Mouse (Mus musculus): ENCODE data around the gene Klb. TPM values are rescaled to one million over a fixed set of nuclear protein-coding genes. Genes with fewer than 3 reads are reported as not detected.

The Klb gene
- polyA plus RNA-seq, 1 experiment from 2014 or later: 0.12 TPM

DNA sequence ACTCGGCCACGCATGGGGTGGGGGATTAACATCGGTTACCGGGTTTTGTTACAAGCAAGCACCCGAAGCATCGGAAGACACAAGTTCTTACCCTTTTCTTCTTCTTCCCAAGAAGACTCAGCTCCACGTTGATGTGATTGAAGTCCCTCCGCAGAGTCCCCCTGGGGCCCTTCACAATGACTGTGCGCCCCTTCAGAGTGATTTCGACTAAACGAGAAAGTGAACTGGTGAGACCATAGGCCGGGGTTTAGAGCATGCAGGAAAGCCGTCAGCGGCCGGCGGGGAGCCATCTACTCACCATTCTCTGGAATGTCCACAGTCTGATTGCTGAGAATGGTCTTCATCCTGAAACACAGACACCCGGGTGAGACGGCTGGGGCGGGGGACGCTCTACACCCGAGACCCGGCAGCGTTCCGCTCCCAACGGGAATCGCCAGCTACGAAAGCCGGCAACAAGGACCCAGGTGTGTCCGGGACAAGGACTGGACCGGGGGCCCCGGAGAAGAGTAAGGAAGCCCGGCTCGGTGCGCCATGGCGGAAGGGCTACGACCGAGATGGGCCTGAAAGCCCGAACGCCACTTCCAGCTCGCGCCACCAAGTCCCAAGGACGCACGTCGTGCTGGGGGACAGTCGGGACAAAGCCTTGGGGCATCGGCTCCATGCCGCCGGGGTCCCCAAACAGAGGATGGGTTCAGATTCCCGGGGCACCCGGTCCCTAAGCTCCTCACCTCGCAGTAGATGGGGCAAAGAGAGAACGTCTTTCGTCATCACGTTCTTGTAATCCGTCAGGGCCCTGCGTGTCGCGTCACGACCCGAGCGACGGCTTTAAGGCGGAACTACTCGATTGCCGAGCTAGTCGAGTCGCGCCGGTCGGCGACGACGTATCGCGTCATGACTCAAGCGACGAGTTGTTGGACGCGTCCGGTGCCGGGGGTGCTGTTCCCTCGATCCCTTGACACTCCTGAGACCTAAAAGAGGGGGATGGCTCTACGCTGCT lies 42.8 kb downstream of the Klb start, which contains the start of the genes Rpl9 and Lias:
Gene Rpl9, minus strand, starts transcription at position 797 of the 997 bp plus-strand sequence.
Gene Lias, plus strand, starts transcription at position 850 of the 997 bp plus-strand sequence.
- H3K27ac ChIP-seq (replicated peaks; ENCODE audit: low read depth, low read length): peak within 1 kb of the TSS; percentile 95
- H3K4me1 ChIP-seq (ENCODE audit: control insufficient read depth, insufficient read depth, low read length): peaks cover 10% of the 10 kb centered on the region
- ATAC-seq (ENCODE audit: low FRiP score, low TSS enrichment) (peak; percentile 97), DNase-seq (peak; percentile 99)
- no peaks in the 10 kb centered on the region for H3K27me3 ChIP-seq (ENCODE audit: control insufficient read depth, insufficient read depth, low read length)
- H3K4me2 ChIP-seq (ENCODE audit: low read length): peak within 1 kb of the TSS; percentile 84
- peak within 1 kb of the TSS; percentile 95 for H3K4me3 ChIP-seq (replicated peaks; ENCODE audit: low read depth, low read length)
- peaks cover 38% of the 10 kb centered on the region for H3K36me3 ChIP-seq (ENCODE audit: control insufficient read depth, insufficient read depth, low read length)
- under 1% methylated on average over 83 of the region's 83 CpGs for WGBS
- H3K9me3 ChIP-seq (ENCODE audit: control insufficient read depth, low read length): no peaks in the 10 kb centered on the region
- peak within 1 kb of the TSS; percentile 99 for H3K9ac ChIP-seq (replicated peaks; ENCODE audit: low read length)

DNA sequence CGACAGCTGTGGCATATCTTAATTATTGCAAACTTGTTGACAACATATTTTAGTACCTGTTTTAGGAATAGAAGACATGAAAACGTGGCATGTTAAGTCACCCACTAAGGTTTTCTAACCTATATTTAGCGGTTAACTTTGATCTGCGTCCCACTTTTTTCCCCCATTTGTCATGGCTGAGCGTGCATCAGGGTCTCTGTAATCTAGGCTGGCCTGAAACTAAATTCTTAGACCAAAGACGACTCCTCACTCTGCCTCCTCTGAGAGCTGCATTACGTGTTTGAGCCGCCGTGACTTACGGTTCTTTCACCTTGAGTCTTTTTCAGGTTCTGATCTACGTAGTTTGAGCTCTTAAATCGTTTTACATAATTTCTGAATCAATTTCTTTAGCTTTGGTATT lies 43.6 kb downstream of the Klb start:
- WGBS: 2% methylated on average over 12 of the region's 12 CpGs
- no peaks in the 10 kb centered on the region for H3K27me3 ChIP-seq (ENCODE audit: control insufficient read depth, insufficient read depth, low read length)
- H3K4me3 ChIP-seq (replicated peaks; ENCODE audit: low read depth, low read length): peak overlapping the region; percentile 95
- H3K9me3 ChIP-seq (ENCODE audit: control insufficient read depth, low read length): no peaks in the 10 kb centered on the region
- H3K36me3 ChIP-seq (ENCODE audit: control insufficient read depth, insufficient read depth, low read length): peaks cover 44% of the 10 kb centered on the region
- H3K27ac ChIP-seq (replicated peaks; ENCODE audit: low read depth, low read length): peak overlapping the region; percentile 73
- peak overlapping the region; percentile 59 for H3K4me2 ChIP-seq (ENCODE audit: low read length)
- peaks cover 10% of the 10 kb centered on the region for H3K4me1 ChIP-seq (ENCODE audit: control insufficient read depth, insufficient read depth, low read length)
- peak overlapping the region; percentile 70 for H3K9ac ChIP-seq (replicated peaks; ENCODE audit: low read length)
- ATAC-seq (ENCODE audit: low FRiP score, low TSS enrichment) (peak; percentile 53; the same call in 1 of the 2 replicates), DNase-seq (peak; percentile 59)

DNA sequence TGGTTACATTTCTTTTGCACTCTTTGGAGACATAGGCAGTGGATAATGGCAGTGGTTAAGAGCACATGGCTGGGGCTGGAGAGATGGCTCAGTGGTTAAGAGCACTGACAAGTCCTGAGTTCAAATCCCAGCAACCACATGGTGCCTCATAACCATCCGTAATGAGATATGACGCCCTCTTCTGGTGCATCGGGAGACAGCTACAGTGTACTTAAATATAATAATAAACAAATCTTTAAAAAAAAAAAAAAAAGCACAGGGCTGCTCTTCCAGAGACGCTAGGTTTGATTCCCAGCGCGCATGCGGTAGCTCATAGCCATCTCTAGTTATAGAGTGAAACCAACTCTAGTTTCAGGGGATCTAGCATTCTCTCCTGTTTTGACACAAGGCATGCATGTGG lies 46.3 kb downstream of the Klb start:
- H3K4me1 ChIP-seq (ENCODE audit: control insufficient read depth, insufficient read depth, low read length): peaks cover 10% of the 10 kb centered on the region
- H3K9me3 ChIP-seq (ENCODE audit: control insufficient read depth, low read length): no peaks in the 10 kb centered on the region
- no peak overlapping the region for H3K9ac ChIP-seq (replicated peaks; ENCODE audit: low read length)
- peaks cover 37% of the 10 kb centered on the region for H3K36me3 ChIP-seq (ENCODE audit: control insufficient read depth, insufficient read depth, low read length)
- H3K4me2 ChIP-seq (ENCODE audit: low read length): no peak overlapping the region
- H3K27ac ChIP-seq (replicated peaks; ENCODE audit: low read depth, low read length): no peak overlapping the region
- DNase-seq (no peak), ATAC-seq (ENCODE audit: low FRiP score, low TSS enrichment) (no peak)
- H3K4me3 ChIP-seq (replicated peaks; ENCODE audit: low read depth, low read length): no peak overlapping the region
- H3K27me3 ChIP-seq (ENCODE audit: control insufficient read depth, insufficient read depth, low read length): no peaks in the 10 kb centered on the region
- WGBS: 95% methylated on average over 7 of the region's 7 CpGs

DNA sequence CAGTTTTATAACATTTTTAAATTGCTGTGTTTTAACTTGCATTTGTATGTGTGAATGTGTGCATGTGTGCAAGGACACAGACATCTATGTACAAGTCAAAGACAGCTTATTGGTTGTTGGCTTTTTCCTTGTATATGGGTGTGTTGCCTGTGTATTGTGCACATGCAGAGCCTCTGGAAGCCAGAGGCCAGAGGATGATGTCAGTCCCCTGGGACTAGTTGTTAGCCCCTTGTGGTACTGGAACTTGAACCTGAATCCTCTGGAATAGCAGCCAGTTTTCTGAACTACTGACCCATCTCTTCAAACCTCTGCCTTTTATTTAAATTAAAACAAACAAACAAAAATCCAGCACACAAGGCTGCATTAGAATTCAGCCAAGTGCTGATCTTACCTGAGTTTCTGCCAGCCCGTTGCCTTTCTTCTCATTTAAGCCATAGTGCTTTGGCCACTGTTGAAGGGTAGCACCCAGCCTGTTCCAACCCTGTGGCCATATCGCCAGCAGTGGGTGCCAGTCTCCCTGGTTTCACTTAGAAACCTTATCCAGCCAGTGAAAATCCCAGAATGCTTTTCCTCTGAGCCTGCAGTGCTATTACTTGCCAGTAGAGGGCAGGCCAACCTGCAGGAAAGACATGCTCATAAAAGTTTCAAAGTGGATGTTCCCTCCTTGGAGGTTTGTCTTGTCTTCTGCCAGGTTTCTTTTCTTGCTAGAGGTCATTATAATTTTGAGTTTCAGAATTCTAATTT lies 53.3 kb downstream of the Klb start:
- Histone ChIP-seq H3K4me2 (ENCODE audit: low read length) (no peak overlapping the region), H3K9me3 (ENCODE audit: control insufficient read depth, low read length) (no peaks in the 10 kb centered on the region), H3K36me3 (ENCODE audit: control insufficient read depth, insufficient read depth, low read length) (peaks cover 69% of the 10 kb centered on the region), H3K4me1 (ENCODE audit: control insufficient read depth, insufficient read depth, low read length) (no peaks in the 10 kb centered on the region), H3K27ac (replicated peaks; ENCODE audit: low read depth, low read length) (no peak overlapping the region), H3K4me3 (replicated peaks; ENCODE audit: low read depth, low read length) (no peak overlapping the region), H3K27me3 (ENCODE audit: control insufficient read depth, insufficient read depth, low read length) (no peaks in the 10 kb centered on the region), H3K9ac (replicated peaks; ENCODE audit: low read length) (0 out of 2 replicates have a peak overlapping the region, but pooled peaks have one; percentile 6)
- WGBS: 31% methylated on average over 2 of the region's 2 CpGs
- peak; percentile 87 for DNase-seq
- ATAC-seq (ENCODE audit: low FRiP score, low TSS enrichment): no peak

DNA sequence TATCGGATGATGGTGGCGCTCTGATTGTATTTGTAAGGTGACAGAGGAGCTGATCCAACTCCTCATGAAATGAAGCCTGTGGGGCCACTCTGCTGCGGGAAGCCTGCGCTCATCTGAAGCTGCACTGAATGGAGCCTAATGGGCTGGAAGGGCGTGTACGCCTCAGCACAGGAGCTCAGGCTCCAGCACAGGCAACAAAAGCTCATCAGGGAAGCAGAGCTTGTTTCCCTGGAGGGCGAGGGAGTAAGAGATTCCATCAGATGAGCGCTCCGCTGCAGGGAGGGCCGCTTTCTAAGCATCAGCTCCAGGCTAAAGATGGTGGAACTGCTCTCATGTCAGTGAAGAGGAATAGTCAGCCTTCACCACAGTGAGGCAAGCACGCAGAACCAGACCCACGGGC lies 59.9 kb downstream of the Klb start:
- Histone ChIP-seq H3K4me1 (ENCODE audit: control insufficient read depth, insufficient read depth, low read length) (no peaks in the 10 kb centered on the region), H3K27me3 (ENCODE audit: control insufficient read depth, insufficient read depth, low read length) (no peaks in the 10 kb centered on the region), H3K27ac (replicated peaks; ENCODE audit: low read depth, low read length) (no peak overlapping the region), H3K4me3 (replicated peaks; ENCODE audit: low read depth, low read length) (no peak overlapping the region), H3K9ac (replicated peaks; ENCODE audit: low read length) (no peak overlapping the region), H3K36me3 (ENCODE audit: control insufficient read depth, insufficient read depth, low read length) (peaks cover 55% of the 10 kb centered on the region), H3K4me2 (ENCODE audit: low read length) (no peak overlapping the region), H3K9me3 (ENCODE audit: control insufficient read depth, low read length) (no peaks in the 10 kb centered on the region)
- no peak for ATAC-seq (ENCODE audit: low FRiP score, low TSS enrichment)
- WGBS: 19% methylated on average over 12 of the region's 12 CpGs
- DNase-seq: peak; percentile 13

DNA sequence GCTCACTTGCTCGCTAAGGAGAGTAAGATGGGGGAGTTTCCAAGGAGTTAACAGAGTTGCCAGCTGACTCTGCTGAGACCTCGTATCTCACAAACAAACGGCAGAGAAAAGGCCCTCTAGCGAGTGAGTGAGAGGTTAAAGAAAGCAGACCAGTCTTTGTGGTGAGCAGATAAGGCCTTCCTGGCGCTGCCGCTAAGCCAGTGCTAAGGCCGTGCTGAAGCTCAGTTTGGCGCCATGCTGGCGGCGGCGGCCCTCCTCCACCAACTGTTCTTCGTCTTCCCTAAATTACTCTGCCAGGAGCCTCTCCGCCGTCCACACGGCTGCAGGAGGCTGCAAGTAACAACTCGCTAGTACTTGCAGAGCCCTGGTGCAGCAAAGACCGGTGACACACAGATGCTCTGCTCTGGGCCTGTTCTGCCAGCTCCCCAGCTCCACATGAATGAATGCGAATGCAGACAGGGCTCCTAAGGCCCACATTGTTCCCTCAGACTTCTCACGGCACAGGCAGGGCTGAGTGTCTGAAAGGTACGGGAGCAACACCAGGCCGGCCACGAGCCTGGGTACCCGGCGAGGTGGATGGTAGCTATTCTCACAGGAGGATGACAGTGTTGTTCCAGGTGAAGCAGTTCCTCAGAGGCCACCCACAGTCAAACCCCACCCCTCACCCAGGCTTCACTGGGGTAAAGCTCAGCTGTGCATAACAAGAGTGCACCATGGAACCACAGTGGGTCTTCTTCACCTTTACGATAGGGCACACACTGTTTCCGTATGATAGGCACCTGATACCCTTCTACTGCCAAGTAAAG lies 67.7 kb downstream of the Klb start:
- ATAC-seq (ENCODE audit: low FRiP score, low TSS enrichment): no peak; the same call in 1 of the 2 replicates
- Histone ChIP-seq H3K27me3 (ENCODE audit: control insufficient read depth, insufficient read depth, low read length) (no peaks in the 10 kb centered on the region), H3K36me3 (ENCODE audit: control insufficient read depth, insufficient read depth, low read length) (peaks cover 77% of the 10 kb centered on the region), H3K4me3 (replicated peaks; ENCODE audit: low read depth, low read length) (no peak overlapping the region), H3K27ac (replicated peaks; ENCODE audit: low read depth, low read length) (no peak overlapping the region), H3K4me1 (ENCODE audit: control insufficient read depth, insufficient read depth, low read length) (no peaks in the 10 kb centered on the region), H3K4me2 (ENCODE audit: low read length) (no peak overlapping the region), H3K9ac (replicated peaks; ENCODE audit: low read length) (no peak overlapping the region; the same call in 1 of the 2 replicates), H3K9me3 (ENCODE audit: control insufficient read depth, low read length) (no peaks in the 10 kb centered on the region)
- 15% methylated on average over 26 of the region's 26 CpGs for WGBS
- DNase-seq: peak; percentile 40

DNA sequence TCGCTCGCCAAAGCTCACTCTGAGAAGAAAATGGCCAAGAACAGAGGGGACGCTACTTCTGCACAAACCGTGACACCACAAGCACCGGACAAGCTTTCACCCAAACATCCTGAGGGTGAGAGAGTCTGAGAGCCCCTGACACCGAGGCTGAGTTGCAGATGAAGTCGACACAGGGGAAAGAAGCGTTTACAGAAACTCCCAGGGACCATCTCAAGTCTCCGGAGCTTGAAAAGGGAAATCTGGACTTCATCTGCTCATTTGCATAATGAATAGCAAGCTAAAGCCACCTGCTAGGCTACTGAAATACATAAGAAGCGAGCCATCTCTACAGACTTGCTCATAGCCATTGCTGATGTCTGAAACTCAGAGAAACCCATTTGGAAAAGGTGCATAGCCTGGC lies 71.0 kb downstream of the Klb start:
- Histone ChIP-seq H3K9me3 (ENCODE audit: control insufficient read depth, low read length) (no peaks in the 10 kb centered on the region), H3K27me3 (ENCODE audit: control insufficient read depth, insufficient read depth, low read length) (no peaks in the 10 kb centered on the region), H3K36me3 (ENCODE audit: control insufficient read depth, insufficient read depth, low read length) (peaks cover 87% of the 10 kb centered on the region), H3K4me1 (ENCODE audit: control insufficient read depth, insufficient read depth, low read length) (no peaks in the 10 kb centered on the region), H3K27ac (replicated peaks; ENCODE audit: low read depth, low read length) (no peak overlapping the region), H3K4me2 (ENCODE audit: low read length) (no peak overlapping the region), H3K9ac (replicated peaks; ENCODE audit: low read length) (no peak overlapping the region), H3K4me3 (replicated peaks; ENCODE audit: low read depth, low read length) (no peak overlapping the region)
- DNase-seq (no peak), ATAC-seq (ENCODE audit: low FRiP score, low TSS enrichment) (no peak)
- WGBS: 72% methylated on average over 10 of the region's 10 CpGs

DNA sequence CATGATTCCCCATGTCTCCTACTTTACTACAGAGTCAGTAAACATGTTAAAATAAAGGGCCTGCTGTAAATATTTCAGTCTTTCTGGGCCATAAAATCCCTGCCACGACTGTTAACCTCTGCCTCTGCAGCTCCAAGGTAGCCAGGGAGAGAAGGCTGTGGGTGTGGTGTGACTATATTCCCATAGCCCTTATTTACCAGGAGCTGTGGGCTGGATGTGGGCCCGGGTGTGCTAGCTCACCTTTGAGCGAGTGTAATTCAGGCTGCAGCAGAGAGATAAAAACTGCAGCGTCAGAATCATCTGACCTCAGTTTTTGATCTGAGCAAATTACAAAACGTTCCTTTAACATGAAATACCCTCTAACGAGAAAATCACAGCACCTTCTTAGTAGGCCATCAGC lies 72.7 kb downstream of the Klb start:
- Histone ChIP-seq H3K9me3 (ENCODE audit: control insufficient read depth, low read length) (no peaks in the 10 kb centered on the region), H3K4me1 (ENCODE audit: control insufficient read depth, insufficient read depth, low read length) (no peaks in the 10 kb centered on the region), H3K27ac (replicated peaks; ENCODE audit: low read depth, low read length) (no peak overlapping the region), H3K36me3 (ENCODE audit: control insufficient read depth, insufficient read depth, low read length) (peaks cover 89% of the 10 kb centered on the region), H3K9ac (replicated peaks; ENCODE audit: low read length) (no peak overlapping the region), H3K4me3 (replicated peaks; ENCODE audit: low read depth, low read length) (no peak overlapping the region), H3K27me3 (ENCODE audit: control insufficient read depth, insufficient read depth, low read length) (no peaks in the 10 kb centered on the region), H3K4me2 (ENCODE audit: low read length) (no peak overlapping the region)
- ATAC-seq (ENCODE audit: low FRiP score, low TSS enrichment) (no peak), DNase-seq (no peak)
- 86% methylated on average over 6 of the region's 6 CpGs for WGBS

Measured in midbrain, embryonic 14.5 days (tissue).